Mouse (Mus musculus) heart, embryonic 15.5 days (tissue): ENCODE data around the gene Wdpcp. TPM values are rescaled to one million over a fixed set of nuclear protein-coding genes. Genes with fewer than 3 reads are reported as not detected.
A peak's percentile ranks its signal among the peaks of the same experiment; 100 is the strongest.

ENCODE experiments used
- ATAC-seq: fragments of 200-750 bp; cut with Nextera tagmentation; replicated peaks from 2 replicates; pipeline ENCODE4 v1.8.0; 2017; ENCODE audit warnings: low read depth, moderate TSS enrichment; ENCODE audit not compliant: insufficient number of reproducible peaks, insufficient read depth, low FRiP score
- H3K27ac ChIP-seq: fragments of 300-500 bp; sonication (generic); 2 replicates; pipeline ENCODE4 v1.5.1; 2015; ENCODE audit warnings: mild to moderate bottlenecking, inconsistent platforms
- H3K27me3 ChIP-seq: fragments of 300-500 bp; sonication (generic); 2 replicates; pipeline ENCODE4 v1.6.1; 2015; ENCODE audit warnings: inconsistent platforms
- H3K36me3 ChIP-seq: fragments of 300-500 bp; sonication (generic); 2 replicates; pipeline ENCODE4 v1.6.1; 2015; ENCODE audit warnings: mild to moderate bottlenecking, inconsistent platforms
- H3K4me1 ChIP-seq: fragments of 300-500 bp; sonication (generic); replicated peaks from 2 replicates; pipeline ENCODE4 v1.6.1; 2015; ENCODE audit warnings: inconsistent platforms
- H3K4me2 ChIP-seq: fragments of 300-500 bp; sonication (generic); 2 replicates; pipeline ENCODE4 v1.6.1; 2015; ENCODE audit warnings: inconsistent platforms, mild to moderate bottlenecking, moderate library complexity
- H3K4me3 ChIP-seq: fragments of 300-500 bp; sonication (generic); 2 replicates; pipeline ENCODE4 v1.5.1; 2015; ENCODE audit warnings: mild to moderate bottlenecking, inconsistent platforms
- H3K9ac ChIP-seq: fragments of 300-500 bp; sonication (generic); 2 replicates; pipeline ENCODE4 v1.6.1; 2015; ENCODE audit warnings: mild to moderate bottlenecking, inconsistent platforms
- H3K9me3 ChIP-seq: fragments of 300-500 bp; sonication (generic); replicated peaks from 2 replicates; pipeline ENCODE4 v1.6.1; 2016; ENCODE audit warnings: inconsistent platforms
- WGBS: fragments of 180-500 bp; shearing (Covaris S2); methylation state at CpG from one replicate; pipeline ENCODE4 v1.1.7; 2015; ENCODE audit warnings: mixed read lengths; 5-methylcytosine and 5-hydroxymethylcytosine counted together
- polyA plus RNA-seq: library from polyadenylated mRNA; unstranded; fragments of >200 nt; fragmentation: Nextera tagmentation; extraction: Ambion mirVana; gene quantifications from 2 replicates; pipeline ENCODE4 v1.2.1, GENCODE M21; 2015

The Wdpcp gene
- polyA plus RNA-seq, 1 experiment from 2014 or later, result 6.7 TPM

DNA sequence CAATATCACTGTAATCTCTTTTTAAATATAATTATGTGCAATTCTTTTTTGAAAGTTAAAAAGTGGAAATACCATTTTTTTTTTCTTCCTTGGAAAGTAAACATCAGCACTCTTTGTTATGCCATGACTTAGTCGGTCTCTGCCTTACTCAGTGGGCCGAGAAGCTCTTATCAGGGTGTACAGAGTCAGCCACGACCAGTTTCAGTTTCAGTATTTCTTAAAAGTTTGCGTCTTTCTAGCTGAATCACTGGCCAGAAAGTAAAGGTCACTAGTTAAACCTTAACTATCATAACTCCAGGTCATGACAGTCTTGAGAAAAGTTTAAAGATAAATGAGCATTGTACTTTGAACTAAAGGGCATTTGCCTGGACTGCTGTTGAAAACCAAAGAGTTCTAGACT lies 22.3 kb upstream of the Wdpcp start:
- no peak for ATAC-seq
- no peak overlapping the region for H3K27ac ChIP-seq
- H3K36me3 ChIP-seq, result 0 out of 2 replicates have a peak, but pooled peaks cover under 1% of the 10 kb centered on the region
- WGBS, result 58% methylated on average over 4 of the region's 4 CpGs
- no peaks in the 10 kb centered on the region for H3K9me3 ChIP-seq
- no peaks in the 10 kb centered on the region for H3K27me3 ChIP-seq
- H3K4me2 ChIP-seq, result no peak overlapping the region
- H3K4me3 ChIP-seq, result no peak overlapping the region
- no peak overlapping the region for H3K9ac ChIP-seq
- 0 out of 2 replicates have a peak, but pooled peaks cover 2% of the 10 kb centered on the region for H3K4me1 ChIP-seq

DNA sequence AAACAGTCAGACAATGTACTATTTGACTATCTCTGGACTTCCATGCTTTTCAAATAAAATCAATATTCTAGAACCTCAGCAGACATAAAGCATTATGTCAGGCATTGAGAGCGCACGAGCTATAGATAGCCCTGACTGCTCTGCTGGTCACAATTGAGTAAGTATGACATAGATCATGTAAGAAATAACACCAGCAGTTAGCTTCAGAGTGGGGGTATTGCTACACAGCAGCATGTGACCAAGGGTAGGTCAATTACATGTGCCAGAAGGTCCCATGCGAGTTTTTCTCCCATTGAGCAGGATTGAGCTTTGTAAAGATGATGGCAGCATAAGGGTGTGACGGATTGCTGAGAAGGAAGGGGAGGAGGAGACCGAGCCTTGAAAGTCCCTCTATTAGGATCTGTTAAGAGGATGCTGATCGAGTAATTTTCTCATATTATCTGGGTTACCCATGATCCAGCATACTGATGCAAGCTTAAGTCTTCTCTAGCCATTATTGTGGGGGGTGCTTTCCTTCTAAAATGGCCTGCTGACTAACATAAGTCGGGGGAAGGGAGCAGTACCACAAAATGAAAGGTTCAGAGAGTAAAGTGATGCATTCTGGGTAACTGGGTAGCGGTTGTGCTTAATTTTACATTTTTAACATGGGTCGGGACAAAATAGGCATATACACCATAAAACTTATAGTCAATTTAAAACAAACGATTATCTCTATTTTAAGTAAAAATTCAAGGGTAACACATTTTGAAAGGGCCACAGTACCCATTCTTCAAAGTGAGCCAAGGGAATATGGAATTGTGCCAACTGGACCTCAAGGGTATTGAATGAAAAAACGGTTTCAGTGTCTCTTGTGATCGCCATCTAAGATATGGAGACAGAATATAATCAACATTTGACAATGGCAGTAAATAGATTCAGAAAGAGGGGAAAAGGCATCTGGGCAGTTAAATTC lies 21.5 kb upstream of the Wdpcp start:
- Histone ChIP-seq H3K4me1 (0 out of 2 replicates have a peak, but pooled peaks cover 2% of the 10 kb centered on the region), H3K9ac (no peak overlapping the region), H3K9me3 (no peaks in the 10 kb centered on the region), H3K27me3 (no peaks in the 10 kb centered on the region), H3K4me2 (no peak overlapping the region), H3K4me3 (no peak overlapping the region), H3K36me3 (0 out of 2 replicates have a peak, but pooled peaks cover 7% of the 10 kb centered on the region), H3K27ac (no peak overlapping the region)
- WGBS, result 84% methylated on average over 12 of the region's 12 CpGs
- no peak for ATAC-seq

DNA sequence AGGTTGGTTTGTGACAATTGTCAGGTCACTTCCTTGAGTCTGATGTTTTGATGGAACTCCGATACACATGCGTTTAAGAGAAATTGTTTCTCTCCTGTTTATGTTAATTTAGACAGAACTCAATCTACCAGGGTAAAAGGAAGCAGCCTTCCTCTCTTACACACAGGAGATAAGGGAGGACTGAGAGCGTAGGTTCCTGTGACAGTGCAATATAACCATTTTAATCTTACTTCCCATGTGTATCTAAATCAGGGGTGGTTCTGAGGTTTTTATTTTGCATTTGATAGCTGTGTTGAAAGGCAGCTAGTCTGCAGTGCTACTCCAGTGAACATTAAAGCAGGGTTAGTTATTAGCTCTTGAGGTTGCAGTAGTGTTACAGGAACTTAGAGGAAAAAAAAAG lies 20.0 kb upstream of the Wdpcp start:
- no peak for ATAC-seq
- no peaks in the 10 kb centered on the region for H3K27me3 ChIP-seq
- 51% methylated on average over 3 of the region's 3 CpGs for WGBS
- H3K4me2 ChIP-seq, result no peak overlapping the region
- H3K27ac ChIP-seq, result no peak overlapping the region
- H3K4me3 ChIP-seq, result no peak overlapping the region
- H3K9ac ChIP-seq, result no peak overlapping the region
- peaks cover 11% of the 10 kb centered on the region; the same call in 1 of the 2 replicates for H3K36me3 ChIP-seq
- no peaks in the 10 kb centered on the region for H3K9me3 ChIP-seq
- H3K4me1 ChIP-seq, result 0 out of 2 replicates have a peak, but pooled peaks cover 2% of the 10 kb centered on the region

DNA sequence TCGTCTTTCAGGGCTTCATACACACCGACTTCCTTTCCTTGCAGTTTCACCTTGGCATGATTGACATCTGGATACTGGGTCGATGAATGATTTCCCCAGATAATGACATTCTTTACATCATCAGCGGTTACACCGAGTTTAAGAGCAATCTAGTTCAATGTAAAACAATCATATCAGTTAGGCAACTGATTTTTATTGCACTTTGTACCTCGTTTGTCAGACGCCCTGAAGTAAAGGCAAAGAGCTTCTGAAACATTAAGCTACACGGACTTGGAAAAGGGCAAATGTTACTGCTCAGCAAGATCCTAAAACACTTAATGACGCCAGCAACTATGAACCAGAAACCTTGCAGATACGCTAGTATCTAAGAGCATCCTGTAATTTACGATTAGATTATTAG lies 12.3 kb upstream of the Wdpcp start:
- no peak overlapping the region for H3K27ac ChIP-seq
- H3K27me3 ChIP-seq, result no peaks in the 10 kb centered on the region
- ATAC-seq, result no peak
- 79% methylated on average over 11 of the region's 11 CpGs for WGBS
- no peak overlapping the region for H3K4me3 ChIP-seq
- H3K4me1 ChIP-seq, result peaks cover 22% of the 10 kb centered on the region
- H3K9ac ChIP-seq, result no peak overlapping the region
- peaks cover 53% of the 10 kb centered on the region for H3K36me3 ChIP-seq
- H3K9me3 ChIP-seq, result no peaks in the 10 kb centered on the region
- no peak overlapping the region for H3K4me2 ChIP-seq

DNA sequence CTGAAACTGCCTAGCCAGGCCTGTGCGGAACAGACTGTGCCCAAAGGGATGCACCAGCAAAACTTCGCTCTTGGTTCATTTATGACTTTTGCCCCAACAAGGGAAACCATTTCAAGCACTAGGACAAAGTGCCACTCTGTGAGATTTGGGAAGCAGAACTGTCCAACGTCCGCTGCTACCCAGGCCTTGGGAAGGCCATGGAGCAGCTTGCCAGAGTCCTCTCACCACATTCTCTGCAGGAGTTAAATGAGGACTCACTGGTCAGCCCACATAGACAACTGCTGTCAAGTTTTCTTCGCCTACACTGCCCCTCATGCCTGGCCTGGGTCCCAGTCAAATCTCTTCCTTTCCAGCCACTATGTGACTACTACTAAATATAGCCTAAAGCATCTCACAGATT lies 10.7 kb upstream of the Wdpcp start:
- ATAC-seq, result peak; percentile 80
- Histone ChIP-seq H3K9ac (no peak overlapping the region), H3K4me3 (no peak overlapping the region), H3K27ac (peak overlapping the region; percentile 73), H3K9me3 (no peaks in the 10 kb centered on the region), H3K27me3 (no peaks in the 10 kb centered on the region), H3K4me1 (peaks cover 34% of the 10 kb centered on the region), H3K4me2 (peak overlapping the region; percentile 20; the same call in 1 of the 2 replicates), H3K36me3 (peaks cover 59% of the 10 kb centered on the region)
- 61% methylated on average over 5 of the region's 5 CpGs for WGBS

DNA sequence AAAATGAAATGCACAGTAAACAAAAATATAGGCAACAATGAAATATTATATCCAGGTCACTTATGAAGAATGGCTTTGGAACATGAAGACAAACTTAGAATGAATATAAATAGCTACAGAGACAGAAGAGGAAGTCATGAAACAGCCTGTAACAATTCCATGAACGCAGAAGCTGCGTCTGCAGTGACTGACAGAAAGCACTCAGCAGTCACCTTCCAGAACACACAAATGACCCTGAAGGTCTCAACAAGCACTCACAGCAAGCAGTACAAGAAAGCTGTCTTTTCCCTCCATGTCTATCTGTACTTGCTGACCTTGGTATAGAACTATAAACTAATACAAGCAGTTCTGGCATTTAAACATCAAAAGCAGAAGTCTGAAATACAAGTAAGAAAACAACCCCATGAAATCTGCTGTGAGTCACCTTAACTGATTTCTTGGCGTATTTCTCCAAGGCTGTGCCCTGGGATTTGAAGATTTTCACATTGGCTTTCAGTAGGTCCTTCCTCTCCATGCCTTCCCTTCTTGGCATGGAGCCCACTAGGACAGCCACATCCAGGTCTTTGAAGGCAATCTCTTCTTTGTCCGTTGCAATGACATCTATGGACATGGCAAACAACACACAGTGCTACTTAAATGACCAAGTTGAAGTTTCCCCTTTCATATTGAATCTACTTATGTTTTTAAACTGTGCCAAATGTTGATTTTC lies 8.3 kb upstream of the Wdpcp start:
- Histone ChIP-seq H3K27me3 (no peaks in the 10 kb centered on the region), H3K27ac (peak overlapping the region; percentile 81), H3K9me3 (no peaks in the 10 kb centered on the region), H3K4me2 (peak overlapping the region; percentile 26), H3K4me1 (peaks cover 51% of the 10 kb centered on the region), H3K4me3 (no peak overlapping the region), H3K36me3 (peaks cover 49% of the 10 kb centered on the region), H3K9ac (no peak overlapping the region)
- no peak; the same call in 1 of the 2 replicates for ATAC-seq
- WGBS, result 42% methylated on average over 4 of the region's 4 CpGs

DNA sequence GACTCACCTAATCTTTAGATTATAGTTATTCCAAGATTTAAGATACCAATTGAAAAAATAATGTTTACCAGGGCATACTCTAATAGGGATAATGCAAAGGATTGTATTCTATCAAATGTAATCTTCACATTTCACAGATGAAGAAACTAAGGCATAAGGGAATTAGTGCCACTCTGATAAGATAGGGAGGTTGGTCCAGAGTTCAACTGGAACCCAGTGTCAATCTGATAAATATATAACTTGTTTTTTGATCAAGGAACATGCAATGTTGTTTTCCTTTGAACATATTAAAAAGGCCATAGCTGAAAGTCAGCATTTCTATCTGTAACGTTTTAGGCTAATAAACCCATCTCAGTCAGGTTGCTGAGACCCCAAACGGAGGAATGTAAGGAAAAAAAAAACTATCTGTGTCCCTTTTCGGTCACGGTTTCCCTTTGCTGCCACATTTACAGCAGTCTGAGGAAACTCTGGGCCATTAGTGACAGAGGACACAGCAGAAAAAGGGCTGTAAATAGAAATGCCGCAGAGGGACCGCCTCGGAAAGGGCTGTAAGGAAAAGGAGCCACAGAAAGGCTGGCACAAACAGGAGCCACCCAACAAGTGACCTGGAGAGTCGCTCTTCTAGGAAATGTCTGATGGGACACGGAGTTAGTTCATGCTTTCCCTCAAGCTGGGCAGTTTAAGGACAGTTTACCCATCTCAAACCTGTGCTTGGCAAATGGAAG lies 7.2 kb upstream of the Wdpcp start:
- Histone ChIP-seq H3K4me1 (peaks cover 59% of the 10 kb centered on the region), H3K36me3 (peaks cover 39% of the 10 kb centered on the region), H3K4me2 (no peak overlapping the region), H3K9ac (0 out of 2 replicates have a peak overlapping the region, but pooled peaks have one; percentile 14), H3K27ac (peak overlapping the region; percentile 56), H3K4me3 (no peak overlapping the region), H3K9me3 (no peaks in the 10 kb centered on the region), H3K27me3 (no peaks in the 10 kb centered on the region)
- 75% methylated on average over 9 of the region's 9 CpGs for WGBS
- no peak for ATAC-seq

DNA sequence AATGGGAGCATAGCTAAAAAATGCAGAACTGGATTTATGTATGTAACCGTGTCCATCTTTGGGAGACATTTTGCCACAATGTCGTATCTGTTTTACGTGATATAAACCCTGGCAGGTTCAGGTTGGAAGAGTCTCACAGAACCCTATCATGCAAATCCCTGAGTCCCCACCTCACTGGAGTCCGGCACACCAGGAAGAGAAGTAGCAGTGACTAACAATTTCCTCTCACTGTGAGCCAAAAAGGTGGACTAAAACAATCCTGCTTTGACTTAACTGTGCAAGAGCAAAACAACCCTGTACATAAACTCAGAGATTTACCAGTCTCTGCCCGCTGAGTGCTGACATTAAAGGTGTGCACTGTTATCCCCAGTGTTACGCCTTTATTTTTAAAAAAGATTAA lies 5.1 kb upstream of the Wdpcp start:
- H3K9me3 ChIP-seq, result no peaks in the 10 kb centered on the region
- no peak for ATAC-seq
- 85% methylated on average over 6 of the region's 6 CpGs for WGBS
- no peak overlapping the region for H3K4me3 ChIP-seq
- H3K4me2 ChIP-seq, result peak overlapping the region; percentile 29
- H3K4me1 ChIP-seq, result peaks cover 56% of the 10 kb centered on the region
- H3K27me3 ChIP-seq, result no peaks in the 10 kb centered on the region
- H3K36me3 ChIP-seq, result peaks cover 28% of the 10 kb centered on the region
- no peak overlapping the region for H3K9ac ChIP-seq
- peak overlapping the region; percentile 24; the same call in 1 of the 2 replicates for H3K27ac ChIP-seq

DNA sequence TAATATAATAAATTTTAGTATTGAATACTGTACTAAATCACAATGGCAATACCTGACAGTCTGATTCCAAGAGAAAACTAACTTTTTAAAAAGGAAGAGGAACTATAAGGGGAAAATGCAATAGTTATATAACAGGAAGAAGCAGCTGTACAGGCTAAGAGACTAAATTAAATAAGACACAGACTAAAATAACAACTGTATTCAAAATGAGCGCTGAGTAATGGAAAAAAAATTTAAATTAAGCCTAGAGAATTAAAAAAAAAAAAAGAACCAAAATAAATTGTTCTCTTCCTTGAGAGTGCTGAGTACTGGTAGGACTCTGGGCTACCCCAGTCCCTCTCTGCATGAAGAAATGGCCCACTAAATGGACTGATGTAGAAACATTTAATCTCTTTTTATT lies 4.3 kb upstream of the Wdpcp start:
- Histone ChIP-seq H3K27me3 (no peaks in the 10 kb centered on the region), H3K9me3 (no peaks in the 10 kb centered on the region), H3K4me1 (peaks cover 58% of the 10 kb centered on the region), H3K36me3 (peaks cover 25% of the 10 kb centered on the region), H3K9ac (no peak overlapping the region; the same call in 1 of the 2 replicates), H3K27ac (no peak overlapping the region), H3K4me2 (peak overlapping the region; percentile 46), H3K4me3 (no peak overlapping the region)
- 84% methylated on average over 1 of the region's 1 CpGs for WGBS
- ATAC-seq, result no peak

DNA sequence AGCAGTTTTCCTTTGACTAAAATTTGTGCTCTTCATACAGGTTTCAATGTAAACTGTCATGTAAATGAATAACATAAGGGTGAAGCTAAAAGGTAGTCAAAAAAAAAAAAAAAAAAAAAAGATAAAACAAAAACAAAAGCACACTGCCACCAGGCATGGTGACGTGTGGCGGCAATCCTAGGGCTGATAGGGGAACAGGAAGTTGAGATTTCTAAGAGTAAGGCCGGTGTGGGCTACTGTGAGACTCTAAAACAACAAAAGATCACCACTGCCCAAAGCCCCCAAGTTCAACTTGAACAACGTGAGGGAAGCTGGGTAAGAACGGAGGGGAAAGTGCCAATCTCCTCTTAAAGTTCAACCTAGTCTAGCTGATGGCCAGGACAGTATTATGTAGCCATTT lies 3.0 kb upstream of the Wdpcp start:
- peak overlapping the region; percentile 70 for H3K4me2 ChIP-seq

More for the DNA sequence above, 3.0 kb upstream of the Wdpcp start:
- Histone ChIP-seq H3K36me3 (peaks cover 23% of the 10 kb centered on the region), H3K27ac (peak overlapping the region; percentile 91), H3K4me3 (peak overlapping the region; percentile 47), H3K27me3 (no peaks in the 10 kb centered on the region), H3K9me3 (no peaks in the 10 kb centered on the region), H3K9ac (peak overlapping the region; percentile 45), H3K4me1 (peaks cover 52% of the 10 kb centered on the region)
- WGBS, result 21% methylated on average over 5 of the region's 5 CpGs
- ATAC-seq, result no peak
